Mouse (Mus musculus) left cerebral cortex, postnatal 36 days (tissue): ENCODE data around the gene Glod4. TPM values are rescaled to one million over a fixed set of nuclear protein-coding genes. Genes with fewer than 3 reads are reported as not detected.

Experiments used
- DNase-seq, 2 experiments: peaks; one replicate each; pipeline ENCODE4 v3.0.0; 2021 to 2022; ENCODE audit warnings: low spot score in 2 of 2, mixed read lengths in 1 of 2
- intact Hi-C: fragments of 180-260 bp; cut with DNase I; formaldehyde crosslinking; loops from one replicate; pipeline ENCODE4 v1.15.1; 2025
- total RNA-seq, 2 experiments: library from RNA; stranded (reverse); gene quantifications; 2 replicates each; pipeline ENCODE4 v1.2.3; 2021

The Glod4 gene
- total RNA-seq, 2 experiments from 2014 or later = 47.7 to 58.2 TPM

- no peak for DNase-seq
- intact Hi-C loops = no loop called here
These were observed 136.7 kb downstream of the Glod4 start for GRCm38 (mm10) chr11:76106551-76107496.

GRCm38 (mm10) chr11:76101154-76101553, 142.4 kb downstream of the Glod4 start:
- intact Hi-C loops = no loop called here
- no peak for DNase-seq

GRCm38 (mm10) chr11:76099193-76099975, 144.1 kb downstream of the Glod4 start:
- no peak for DNase-seq
- intact Hi-C loops = no loop called here

GRCm38 (mm10) chr11:76093610-76094009, 149.9 kb downstream of the Glod4 start:
- intact Hi-C loops = no loop called here
- DNase-seq = no peak

GRCm38 (mm10) chr11:76089776-76090175, 153.7 kb downstream of the Glod4 start:
- intact Hi-C loops = no loop called here
- DNase-seq = no peak

- DNase-seq = no peak
- intact Hi-C loops = no loop called here
These were observed 155.0 kb downstream of the Glod4 start for GRCm38 (mm10) chr11:76088506-76088905.

- DNase-seq = no peak
- intact Hi-C loops = loop anchor here (1.0 kb wide), 1 partner anchor 81 kb away; no protein-coding TSS in a partner anchor
These were observed 157.5 kb downstream of the Glod4 start for GRCm38 (mm10) chr11:76085898-76086591.

- DNase-seq = no peak
- intact Hi-C loops = loop anchor here (1.0 kb wide), 1 partner anchor 82 kb away; no protein-coding TSS in a partner anchor
These were observed 158.6 kb downstream of the Glod4 start for GRCm38 (mm10) chr11:76084943-76085342.

GRCm38 (mm10) chr11:76083941-76084367, 159.6 kb downstream of the Glod4 start:
- no peak for DNase-seq
- intact Hi-C loops = no loop called here

GRCm38 (mm10) chr11:76081048-76081640, 162.4 kb downstream of the Glod4 start:
- intact Hi-C loops = no loop called here
- no peak for DNase-seq

GRCm38 (mm10) chr11:76080293-76080692, 163.2 kb downstream of the Glod4 start:
- no peak for DNase-seq
- intact Hi-C loops = no loop called here

- intact Hi-C loops = no loop called here
- no peak for DNase-seq
These were observed 166.2 kb downstream of the Glod4 start for GRCm38 (mm10) chr11:76077341-76077740.

GRCm38 (mm10) chr11:76074296-76075093, 169.0 kb downstream of the Glod4 start:
- intact Hi-C loops = no loop called here
- no peak for DNase-seq

Other genes with a start within 250 kb of the Glod4 start
- 1 to 10 TPM; 3.4 to 6.4 TPM for gene 1700016K19Rik, start 243.8 kb downstream of the Glod4 start, total RNA-seq
- 1 to 10 TPM; 8.1 to 9.2 TPM for gene Rflnb, start 215.9 kb downstream of the Glod4 start, total RNA-seq
- gene Vps53, start 64.1 kb downstream of the Glod4 start, total RNA-seq = 10 to 100 TPM; 83.2 to 88.4 TPM
- gene Fam57a, start 64.1 kb downstream of the Glod4 start, total RNA-seq = 10 to 100 TPM; 15.7 to 18.4 TPM
- 1 to 10 TPM; 1.0 to 1.3 TPM for gene Dbil5, start 26.1 kb downstream of the Glod4 start, total RNA-seq
- 1 to 10 TPM; 7.7 to 9.6 TPM for gene Gemin4, start 26.1 kb downstream of the Glod4 start, total RNA-seq
- 10 to 100 TPM; 17.3 to 17.8 TPM for gene Mrm3, start within 50 bp of the Glod4 start, total RNA-seq
- gene Nxn, start 155.4 kb upstream of the Glod4 start, total RNA-seq = 10 to 100 TPM; 11.0 to 11.6 TPM
- 10 to 100 TPM; 38.3 to 38.4 TPM for gene Timm22, start 163.2 kb upstream of the Glod4 start, total RNA-seq